Mouse (Mus musculus) erythroblast, embryonic 14.5 days (primary cell): ENCODE results near the gene Pmf1.

ENCODE experiments used
- GATA1 ChIP-seq: IDR thresholded peaks from 2 replicates; pipeline ENCODE4 v1.6.1; 2012; ENCODE audit warnings: low read length, inconsistent platforms, mixed read lengths
- TAL1 ChIP-seq: IDR thresholded peaks from 3 replicates; pipeline ENCODE4 v1.6.1; 2012; ENCODE audit warnings: low read length, inconsistent platforms, mixed read lengths

- TF ChIP-seq GATA1 (no peak), TAL1 (no peak)
Measured at GRCm38 (mm10) chr3:88425330-88425689, 15.2 kb upstream of the Pmf1 start.
